Mouse (Mus musculus) embryonic fibroblast, embryonic 13.5 days (primary cell): ENCODE measurements around the gene Tspyl1.

ENCODE experiments used
- CTCF ChIP-seq: IDR thresholded peaks from 2 replicates; pipeline ENCODE4 v1.5.1; 2011; ENCODE audit warnings: mild to moderate bottlenecking, control low read depth, low read length, moderate library complexity, borderline replicate concordance; ENCODE audit not compliant: insufficient read depth
- POLR2A ChIP-seq: IDR thresholded peaks from 2 replicates; pipeline ENCODE4 v1.6.1; 2011; ENCODE audit warnings: low read depth, mild to moderate bottlenecking, control low read depth, low read length, moderate library complexity

DNA sequence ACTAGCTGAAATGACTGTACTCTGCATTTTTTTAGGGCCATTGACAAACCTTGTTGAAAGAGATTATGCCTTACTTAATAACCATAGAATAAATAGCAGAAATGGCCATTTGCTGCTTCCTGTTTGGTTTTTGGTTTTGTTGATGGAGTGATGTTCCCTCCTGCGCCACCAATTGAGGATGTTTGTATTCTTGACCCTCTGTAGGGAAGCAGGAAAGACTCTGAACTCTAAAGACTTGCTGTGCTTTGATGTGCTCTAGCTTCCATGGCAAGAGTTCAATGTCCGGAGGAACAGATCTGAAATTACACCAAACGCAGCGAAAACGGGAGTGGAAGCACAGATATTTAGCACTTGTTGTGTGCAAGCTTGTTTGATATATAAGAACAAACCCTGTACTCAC is 37.2 kb upstream of the Tspyl1 start:
- TF ChIP-seq CTCF (no peak), POLR2A (no peak)
